Mouse (Mus musculus): ENCODE results near the gene Ccdc186. TPM values are rescaled to one million over a fixed set of nuclear protein-coding genes. Genes with fewer than 3 reads are reported as not detected.
"Not testable (repeated sequence)": the region's sequence is repeated elsewhere in the genome, so short reads cannot be mapped to it uniquely, and the experiment has no call there.

Gene Ccdc186
- total RNA-seq, 1 experiment: 16.3 TPM

DNA sequence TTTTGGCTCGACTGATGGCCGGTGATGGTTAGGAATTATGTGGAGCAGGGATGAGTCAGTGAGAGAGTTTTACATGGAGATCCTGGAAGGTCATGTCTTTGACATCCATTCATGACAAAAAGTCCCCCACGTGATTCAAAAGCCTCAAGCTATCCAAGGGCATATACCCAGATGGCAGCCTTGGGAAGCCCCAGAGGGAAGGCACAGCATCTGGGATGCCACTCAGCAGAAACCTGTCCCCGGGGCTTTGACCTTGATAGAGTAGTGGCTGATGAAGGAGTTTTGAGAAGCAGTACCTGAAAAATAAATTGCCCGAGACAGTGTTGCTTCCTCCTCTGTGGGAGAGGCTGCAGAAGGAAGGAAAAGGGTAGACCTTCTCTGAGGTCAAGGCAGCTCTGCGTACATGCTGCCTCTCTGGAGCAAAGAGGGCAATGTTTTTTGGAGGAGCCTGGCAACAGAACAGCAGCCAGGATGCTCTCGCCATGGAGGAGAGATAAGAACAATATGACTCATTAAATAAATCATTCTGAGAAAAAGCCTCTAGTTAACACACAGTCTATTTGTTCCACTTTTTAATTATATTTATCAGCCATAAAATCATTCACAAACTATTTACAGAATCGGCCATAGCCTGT is 61.6 kb downstream of the Ccdc186 start:
- TF ChIP-seq HCFC1 (IDR thresholded peaks at IDR 0.05; ENCODE audit: borderline replicate concordance, insufficient read depth, low read length) (no peak), CHD2 (IDR thresholded peaks at IDR 0.05; ENCODE audit: low read depth, low read length) (no peak), ZC3H11A (IDR thresholded peaks at IDR 0.05; ENCODE audit: borderline replicate concordance, low read depth, low read length) (no peak), ZNF384 (IDR thresholded peaks at IDR 0.05; ENCODE audit: low read depth, low read length) (no peak), MAFK (IDR thresholded peaks at IDR 0.05; ENCODE audit: insufficient read depth, low read depth, low read length) (no peak)
- H3K36me3 ChIP-seq (ENCODE audit: control insufficient read depth, insufficient read depth, low read length, poor library complexity, severe bottlenecking): no peaks in the 10 kb centered on the region
- in situ Hi-C loops (cut with MboI; ENCODE audit: low sequenced_read_pairs in 2 of 2, unreplicated experiment in 2 of 2): no loop called here

DNA sequence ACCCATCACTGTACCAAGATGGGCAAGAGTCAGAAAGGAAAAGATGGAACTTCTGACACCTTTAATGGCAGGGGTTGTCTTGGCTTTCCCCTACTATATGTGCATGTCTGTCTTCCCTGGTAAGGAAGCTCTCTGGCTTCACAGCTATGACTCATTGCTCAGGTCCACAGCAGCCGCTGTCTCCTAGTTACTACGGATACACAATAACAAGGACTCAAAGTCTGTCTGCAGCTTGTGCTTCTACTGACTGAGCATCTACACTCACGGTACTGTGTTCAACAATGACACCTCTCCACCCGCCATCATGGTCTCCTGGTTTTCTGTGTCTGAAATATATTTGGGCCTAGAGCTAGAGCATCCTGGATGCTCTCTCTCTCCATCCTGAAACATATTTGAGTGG is 62.2 kb downstream of the Ccdc186 start:
- Histone ChIP-seq H3K9ac (ENCODE audit: insufficient read depth, low read depth, low read length, poor library complexity, severe bottlenecking) (no peak overlapping the region), H3K36me3 (ENCODE audit: control insufficient read depth, insufficient read depth, low read length, poor library complexity, severe bottlenecking) (no peaks in the 10 kb centered on the region), H3K4me3 (ENCODE audit: insufficient read depth in 1 of 2, low read depth in 1 of 2, low read length in 2 of 2, poor library complexity in 1 of 2, severe bottlenecking in 1 of 2) (no peak overlapping the region), H3K27ac (ENCODE audit: insufficient read depth, low read depth, low read length, poor library complexity, severe bottlenecking) (no peak overlapping the region), H3K9me3 (ENCODE audit: control insufficient read depth, insufficient read depth, low read depth, low read length) (no peaks in the 10 kb centered on the region), H3K4me1 (ENCODE audit: control insufficient read depth in 2 of 2, insufficient read depth in 2 of 2, low read length in 2 of 2, poor library complexity in 1 of 2) (no peaks in the 10 kb centered on the region)
- DNase-seq (ENCODE audit: low read depth, low spot score): no peak
- TF ChIP-seq ZNF384 (IDR thresholded peaks at IDR 0.05; ENCODE audit: low read depth, low read length): no peak
- no peak for TF ChIP-seq CHD2 (IDR thresholded peaks at IDR 0.05; ENCODE audit: low read depth, low read length)
- TF ChIP-seq MAFK (IDR thresholded peaks at IDR 0.05; ENCODE audit: insufficient read depth, low read depth, low read length): no peak
- no peak for TF ChIP-seq HCFC1 (IDR thresholded peaks at IDR 0.05; ENCODE audit: borderline replicate concordance, insufficient read depth, low read length)
- no peak for TF ChIP-seq ZC3H11A (IDR thresholded peaks at IDR 0.05; ENCODE audit: borderline replicate concordance, low read depth, low read length)
- in situ Hi-C loops (cut with MboI; ENCODE audit: low sequenced_read_pairs in 2 of 2, unreplicated experiment in 2 of 2): no loop called here

More for the DNA sequence above, 61.6 kb downstream of the Ccdc186 start:
- Histone ChIP-seq H3K27ac (ENCODE audit: insufficient read depth, low read depth, low read length, poor library complexity, severe bottlenecking) (no peak overlapping the region), H3K4me1 (ENCODE audit: control insufficient read depth in 2 of 2, insufficient read depth in 2 of 2, low read length in 2 of 2, poor library complexity in 1 of 2) (no peaks in the 10 kb centered on the region), H3K4me3 (ENCODE audit: insufficient read depth in 1 of 2, low read depth in 1 of 2, low read length in 2 of 2, poor library complexity in 1 of 2, severe bottlenecking in 1 of 2) (no peak overlapping the region), H3K9me3 (ENCODE audit: control insufficient read depth, insufficient read depth, low read depth, low read length) (no peaks in the 10 kb centered on the region), H3K9ac (ENCODE audit: insufficient read depth, low read depth, low read length, poor library complexity, severe bottlenecking) (no peak overlapping the region)
- DNase-seq (ENCODE audit: low read depth, low spot score): no peak

DNA sequence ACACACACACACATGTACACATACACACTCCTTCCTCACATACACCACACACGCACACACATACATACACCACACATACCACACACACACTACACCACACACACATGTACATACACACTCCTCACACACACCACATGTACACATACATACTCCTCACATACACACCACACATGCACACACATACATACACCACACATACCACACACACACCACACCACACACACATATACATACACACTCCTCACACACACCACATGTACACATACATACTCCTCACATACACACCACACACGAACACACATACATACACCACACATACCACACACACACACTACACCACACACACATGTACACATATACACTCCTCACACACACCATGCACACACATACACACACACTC is 63.7 kb downstream of the Ccdc186 start:
- no peaks in the 10 kb centered on the region for H3K4me1 ChIP-seq (ENCODE audit: control insufficient read depth in 2 of 2, insufficient read depth in 2 of 2, low read length in 2 of 2, poor library complexity in 1 of 2)
- no peak overlapping the region for H3K27ac ChIP-seq (ENCODE audit: insufficient read depth, low read depth, low read length, poor library complexity, severe bottlenecking)
- H3K36me3 ChIP-seq (ENCODE audit: control insufficient read depth, insufficient read depth, low read length, poor library complexity, severe bottlenecking): no peaks in the 10 kb centered on the region
- no peak overlapping the region for H3K4me3 ChIP-seq (ENCODE audit: insufficient read depth in 1 of 2, low read depth in 1 of 2, low read length in 2 of 2, poor library complexity in 1 of 2, severe bottlenecking in 1 of 2)
- no peak for TF ChIP-seq ZNF384 (IDR thresholded peaks at IDR 0.05; ENCODE audit: low read depth, low read length)
- DNase-seq (ENCODE audit: low read depth, low spot score): no peak
- no peaks in the 10 kb centered on the region for H3K9me3 ChIP-seq (ENCODE audit: control insufficient read depth, insufficient read depth, low read depth, low read length)
- H3K9ac ChIP-seq (ENCODE audit: insufficient read depth, low read depth, low read length, poor library complexity, severe bottlenecking): no peak overlapping the region
- in situ Hi-C loops (cut with MboI; ENCODE audit: low sequenced_read_pairs in 2 of 2, unreplicated experiment in 2 of 2): no loop called here

DNA sequence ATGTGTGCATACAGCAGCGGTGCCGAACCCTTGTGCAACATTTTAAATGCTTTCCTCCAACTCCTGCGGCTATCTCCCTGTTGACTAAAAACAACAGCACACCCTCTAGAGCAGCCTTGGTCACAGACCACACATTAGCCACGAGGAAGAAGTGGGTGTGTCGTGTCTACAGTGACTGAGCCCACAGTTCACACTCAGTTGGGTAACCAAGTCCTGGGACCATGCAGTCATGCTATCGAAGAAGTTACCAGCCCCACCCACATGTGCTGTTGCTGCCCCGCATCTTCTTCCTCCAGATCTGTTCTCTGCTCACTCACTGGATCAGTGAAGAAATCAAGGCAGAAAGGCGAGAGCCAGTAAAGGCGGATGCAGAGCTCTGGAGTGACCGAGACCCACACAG is 65.6 kb downstream of the Ccdc186 start:
- in situ Hi-C loops (cut with MboI; ENCODE audit: low sequenced_read_pairs in 2 of 2, unreplicated experiment in 2 of 2): no loop called here
- no peak overlapping the region for H3K4me3 ChIP-seq (ENCODE audit: insufficient read depth in 1 of 2, low read depth in 1 of 2, low read length in 2 of 2, poor library complexity in 1 of 2, severe bottlenecking in 1 of 2)
- no peak overlapping the region for H3K9ac ChIP-seq (ENCODE audit: insufficient read depth, low read depth, low read length, poor library complexity, severe bottlenecking)
- DNase-seq (ENCODE audit: low read depth, low spot score): no peak
- H3K27ac ChIP-seq (ENCODE audit: insufficient read depth, low read depth, low read length, poor library complexity, severe bottlenecking): no peak overlapping the region
- no peaks in the 10 kb centered on the region for H3K9me3 ChIP-seq (ENCODE audit: control insufficient read depth, insufficient read depth, low read depth, low read length)
- H3K36me3 ChIP-seq (ENCODE audit: control insufficient read depth, insufficient read depth, low read length, poor library complexity, severe bottlenecking): no peaks in the 10 kb centered on the region
- no peak for TF ChIP-seq MAFK (IDR thresholded peaks at IDR 0.05; ENCODE audit: insufficient read depth, low read depth, low read length)
- TF ChIP-seq ZC3H11A (IDR thresholded peaks at IDR 0.05; ENCODE audit: borderline replicate concordance, low read depth, low read length): no peak
- TF ChIP-seq CHD2 (IDR thresholded peaks at IDR 0.05; ENCODE audit: low read depth, low read length): no peak
- TF ChIP-seq ZNF384 (IDR thresholded peaks at IDR 0.05; ENCODE audit: low read depth, low read length): no peak
- no peak for TF ChIP-seq HCFC1 (IDR thresholded peaks at IDR 0.05; ENCODE audit: borderline replicate concordance, insufficient read depth, low read length)
- no peaks in the 10 kb centered on the region for H3K4me1 ChIP-seq (ENCODE audit: control insufficient read depth in 2 of 2, insufficient read depth in 2 of 2, low read length in 2 of 2, poor library complexity in 1 of 2)

DNA sequence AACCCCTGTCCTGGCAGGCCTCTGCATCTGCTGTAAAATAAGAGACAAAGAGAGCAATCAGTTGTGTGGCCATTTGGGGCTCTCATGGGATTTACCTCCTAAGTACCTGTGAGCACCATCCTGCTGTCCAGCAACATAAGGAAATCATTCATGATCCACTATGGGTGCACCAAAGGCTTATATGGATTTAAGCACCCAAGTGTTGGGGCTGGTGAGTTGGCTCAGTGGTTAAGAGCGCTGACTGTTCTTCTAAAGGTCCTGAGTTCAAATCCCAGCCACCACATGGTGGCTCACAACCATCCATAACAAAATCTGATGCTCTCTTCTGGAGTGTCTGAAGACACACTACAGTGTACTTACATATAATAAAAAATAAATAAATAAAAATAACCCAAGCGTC is 67.5 kb downstream of the Ccdc186 start:
- H3K4me3 ChIP-seq (ENCODE audit: insufficient read depth in 1 of 2, low read depth in 1 of 2, low read length in 2 of 2, poor library complexity in 1 of 2, severe bottlenecking in 1 of 2); H3K27ac ChIP-seq (ENCODE audit: insufficient read depth, low read depth, low read length, poor library complexity, severe bottlenecking); H3K9me3 ChIP-seq (ENCODE audit: control insufficient read depth, insufficient read depth, low read depth, low read length); in situ Hi-C loops (cut with MboI; ENCODE audit: low sequenced_read_pairs in 2 of 2, unreplicated experiment in 2 of 2); DNase-seq (ENCODE audit: low read depth, low spot score); H3K36me3 ChIP-seq (ENCODE audit: control insufficient read depth, insufficient read depth, low read length, poor library complexity, severe bottlenecking); H3K9ac ChIP-seq (ENCODE audit: insufficient read depth, low read depth, low read length, poor library complexity, severe bottlenecking); H3K4me1 ChIP-seq (ENCODE audit: control insufficient read depth in 2 of 2, insufficient read depth in 2 of 2, low read length in 2 of 2, poor library complexity in 1 of 2): not testable (repeated sequence)
